Mouse (Mus musculus) lung, adult 18-20 months (tissue): ENCODE measurements at regions not wholly inside any gene's neighbourhood (a gene's known extent, or its start where the extent isn't known, plus 50 kb on each side); places are given as distances from the start of the nearest gene placed in this dataset.

Experiments used
- DNase-seq, 2 experiments: peaks; one replicate each; pipeline ENCODE4 v3.0.0; 2022; ENCODE audit warnings: mixed read lengths in 2 of 2

DNA sequence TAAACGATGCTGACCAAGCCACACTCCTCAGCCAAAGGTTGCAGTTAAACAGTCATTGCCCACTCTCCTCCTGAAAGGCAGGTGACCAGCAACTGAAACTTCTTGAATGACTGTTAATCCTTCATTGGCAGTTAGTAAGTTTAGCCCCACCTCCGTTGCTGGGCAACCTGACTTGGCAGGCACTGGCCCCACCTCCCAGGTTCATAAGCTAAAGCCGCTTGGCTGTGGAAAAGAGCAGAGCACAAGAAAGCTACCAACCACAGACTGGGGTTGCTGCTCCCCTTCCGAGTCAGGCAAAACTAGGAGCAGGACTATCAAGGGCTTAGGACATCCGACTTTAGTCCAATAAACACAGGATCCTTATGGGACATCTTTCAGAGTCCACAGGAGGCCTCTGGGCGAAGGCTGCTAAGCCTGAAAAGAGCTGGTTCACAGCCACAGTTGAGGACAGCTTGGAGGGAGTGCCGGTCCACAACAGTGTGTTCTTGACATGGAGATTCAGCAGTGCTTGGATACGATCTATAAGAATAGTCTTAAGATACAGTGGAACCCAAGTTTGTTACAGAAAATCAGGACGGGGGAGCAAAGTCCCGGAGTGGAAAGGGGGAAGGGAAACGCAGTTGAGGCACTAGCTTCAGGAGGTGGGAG, 67.7 kb upstream of the Kcnma1 start:
- DNase-seq = peak; percentile 66 to 79

DNA sequence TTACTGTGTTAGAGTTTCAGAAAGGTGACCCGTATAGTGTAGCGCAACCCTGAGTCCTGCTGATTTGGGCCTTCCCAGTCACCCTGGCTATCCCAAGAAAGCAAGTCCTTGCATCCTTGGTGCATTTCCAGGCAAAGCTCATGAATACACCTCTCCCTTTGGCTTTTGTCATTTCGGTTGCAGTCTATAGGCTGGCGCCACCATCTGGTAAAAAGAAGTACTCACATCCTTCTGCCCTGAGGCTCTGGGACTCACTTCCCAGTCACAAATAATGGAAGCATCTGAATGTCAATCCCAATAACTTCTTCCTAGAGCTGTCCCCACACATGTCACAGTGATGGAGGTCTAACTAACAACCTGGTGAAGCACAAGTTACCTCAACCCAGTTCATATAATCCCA, 54.4 kb upstream of the Kcnma1 start:
- DNase-seq = no peak

DNA sequence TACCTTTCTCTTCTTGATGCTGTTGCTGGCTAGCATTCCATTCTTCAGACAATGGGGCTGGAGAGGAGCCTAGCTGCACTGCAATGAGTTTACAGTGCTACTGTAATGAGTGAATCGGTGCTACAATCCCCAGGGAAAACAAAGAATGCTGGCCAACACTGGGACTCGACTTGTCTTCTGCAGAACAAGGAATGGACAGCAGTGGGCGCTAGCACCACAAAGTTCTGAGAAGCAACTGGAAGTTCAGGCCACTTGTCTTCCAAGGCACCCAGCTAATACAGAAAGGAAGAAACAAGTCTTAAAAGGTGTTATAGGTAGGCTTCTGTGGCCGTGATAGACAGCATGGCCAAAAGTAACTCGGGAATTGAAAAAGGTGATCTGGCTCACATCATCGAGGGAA, 53.4 kb upstream of the Kcnma1 start:
- DNase-seq = peak; percentile 50 to 68

- no peak for DNase-seq
These were observed 51.0 kb upstream of the Kcnma1 start for GRCm38 (mm10) chr14:24065231-24065767.
